Mouse (Mus musculus): Measurements from ENCODE around the gene 9930104L06Rik.
"Not testable (repeated sequence)": the region's sequence is repeated elsewhere in the genome, so short reads cannot be mapped to it uniquely, and the experiment has no call there.

Gene 9930104L06Rik

DNA sequence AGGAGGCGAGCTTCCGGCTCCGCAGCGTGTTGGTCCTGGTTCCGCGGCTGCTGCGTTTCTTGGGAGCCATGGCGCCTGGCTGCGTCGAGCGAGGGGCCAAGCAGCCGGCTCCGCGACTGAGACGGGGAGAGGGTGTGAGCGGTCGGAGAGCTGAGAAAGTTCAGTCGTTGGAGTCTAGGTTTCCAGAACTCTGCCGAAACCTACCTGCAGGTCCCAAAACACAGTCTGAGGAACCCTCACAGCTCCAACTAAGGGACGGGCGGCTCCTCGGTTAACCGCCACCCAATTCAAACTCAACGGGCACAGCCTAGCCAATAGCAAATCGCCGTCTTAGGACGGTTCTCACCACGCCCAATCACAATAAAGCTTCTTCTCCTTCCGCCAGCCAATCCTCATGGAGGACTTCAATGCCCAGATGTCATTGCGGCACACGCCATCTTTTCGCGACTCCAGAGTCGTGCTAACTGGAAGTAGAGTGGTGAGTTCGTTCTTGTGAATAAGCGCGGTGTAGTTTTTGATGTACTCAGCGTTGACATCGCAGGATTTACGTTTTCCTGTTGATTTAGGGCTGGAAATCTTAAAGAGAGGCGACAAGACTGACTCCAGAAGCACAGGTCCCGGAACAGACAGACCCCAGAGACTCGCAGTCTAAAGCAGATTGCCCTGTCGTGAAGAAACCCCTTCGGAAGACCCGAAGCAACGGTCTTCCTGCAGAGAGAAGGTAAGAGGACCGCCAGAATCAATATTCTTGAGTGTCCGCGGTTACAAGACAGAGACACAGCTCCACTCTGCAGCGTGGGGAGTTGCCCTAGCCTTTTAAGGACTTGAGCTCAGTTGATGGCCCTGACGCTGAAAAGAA is at the start of gene 9930104L06Rik:
TSS of gene 9930104L06Rik (plus strand) at position 436 of the 859 bp plus-strand sequence.
- DNase-seq (ENCODE audit: low read depth, low spot score) = peak; percentile 99

DNA sequence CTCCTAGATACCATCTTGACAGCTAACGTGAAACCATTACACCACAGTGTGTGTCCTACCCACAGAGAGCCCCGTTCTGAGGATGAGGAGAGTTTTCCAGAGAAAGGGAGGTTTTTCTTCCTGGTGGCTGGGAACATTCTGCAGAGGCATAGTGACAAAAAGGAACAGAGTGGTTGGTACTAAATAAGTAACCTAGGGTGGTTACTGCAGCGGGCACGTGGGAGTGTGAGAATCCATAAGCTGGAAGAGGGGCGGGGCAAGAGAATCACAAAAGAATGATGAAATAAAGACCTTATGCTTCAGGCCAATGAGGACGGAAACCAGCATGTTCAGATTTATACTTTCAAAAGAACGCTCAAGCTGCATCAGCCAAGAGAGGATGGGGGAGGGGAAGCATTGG is 48.1 kb upstream of the 9930104L06Rik start:
- DNase-seq (ENCODE audit: low read depth, low spot score) = no peak

DNA sequence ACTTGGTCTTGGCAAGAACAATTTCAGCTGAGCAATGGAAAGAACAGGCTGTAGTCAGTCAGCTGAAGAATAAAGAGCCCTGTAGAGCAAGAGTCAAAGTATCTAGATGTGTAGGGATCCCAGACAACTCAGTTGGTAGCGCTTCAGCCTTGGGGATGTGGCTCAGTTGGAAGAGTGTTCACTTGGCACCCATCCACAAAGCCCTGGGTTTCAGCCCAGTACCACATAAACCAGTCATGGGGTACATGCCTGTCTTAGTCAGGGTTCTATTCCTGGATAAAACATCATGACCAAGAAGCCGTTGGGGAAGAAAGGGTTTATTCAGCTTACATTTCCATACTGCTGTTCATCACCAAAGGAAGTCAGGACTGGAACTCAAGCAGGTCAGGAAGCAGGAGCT is 46.9 kb upstream of the 9930104L06Rik start:
- DNase-seq (ENCODE audit: low read depth, low spot score) = peak; percentile 16

DNA sequence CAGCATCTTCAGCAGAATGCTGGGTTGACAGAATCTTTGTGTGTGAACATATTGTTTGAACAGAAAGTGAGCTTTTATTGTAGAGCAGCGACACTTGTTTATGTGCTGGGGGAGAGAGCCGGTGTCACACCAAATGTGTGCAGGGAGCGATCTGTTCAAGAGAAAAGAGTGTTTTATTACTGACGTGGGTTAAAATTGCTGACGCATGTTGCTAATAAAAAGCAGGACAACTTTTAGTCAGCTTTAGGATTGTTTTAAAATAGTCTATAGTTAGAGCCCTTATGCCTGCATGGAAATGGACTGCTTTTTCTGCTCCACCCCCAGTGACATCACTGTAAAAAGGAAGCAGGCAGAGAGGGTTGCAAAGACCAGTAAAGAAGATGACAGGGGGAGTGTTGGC is 46.0 kb upstream of the 9930104L06Rik start:
- no peak for DNase-seq (ENCODE audit: low read depth, low spot score)

DNA sequence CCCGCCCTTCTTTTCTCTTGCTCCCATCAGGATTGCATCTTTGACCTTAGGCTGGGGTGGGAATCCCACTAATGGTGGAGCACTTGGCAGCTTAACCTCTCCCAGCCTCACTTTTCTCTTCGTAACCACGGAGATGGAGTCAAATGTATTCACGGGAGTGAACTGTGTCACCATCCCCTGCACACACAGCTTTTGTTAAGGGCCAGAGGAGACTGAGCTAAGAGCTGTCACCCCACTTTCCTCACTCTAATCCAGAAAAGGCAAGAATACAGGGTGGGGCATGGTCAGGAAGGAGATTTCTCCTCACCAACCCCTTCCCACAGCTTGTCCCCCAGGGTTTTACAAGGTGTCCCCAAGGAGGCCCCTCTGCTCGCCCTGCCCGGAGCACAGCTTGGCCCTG is 43.1 kb upstream of the 9930104L06Rik start:
- no peak for DNase-seq (ENCODE audit: low read depth, low spot score)

DNA sequence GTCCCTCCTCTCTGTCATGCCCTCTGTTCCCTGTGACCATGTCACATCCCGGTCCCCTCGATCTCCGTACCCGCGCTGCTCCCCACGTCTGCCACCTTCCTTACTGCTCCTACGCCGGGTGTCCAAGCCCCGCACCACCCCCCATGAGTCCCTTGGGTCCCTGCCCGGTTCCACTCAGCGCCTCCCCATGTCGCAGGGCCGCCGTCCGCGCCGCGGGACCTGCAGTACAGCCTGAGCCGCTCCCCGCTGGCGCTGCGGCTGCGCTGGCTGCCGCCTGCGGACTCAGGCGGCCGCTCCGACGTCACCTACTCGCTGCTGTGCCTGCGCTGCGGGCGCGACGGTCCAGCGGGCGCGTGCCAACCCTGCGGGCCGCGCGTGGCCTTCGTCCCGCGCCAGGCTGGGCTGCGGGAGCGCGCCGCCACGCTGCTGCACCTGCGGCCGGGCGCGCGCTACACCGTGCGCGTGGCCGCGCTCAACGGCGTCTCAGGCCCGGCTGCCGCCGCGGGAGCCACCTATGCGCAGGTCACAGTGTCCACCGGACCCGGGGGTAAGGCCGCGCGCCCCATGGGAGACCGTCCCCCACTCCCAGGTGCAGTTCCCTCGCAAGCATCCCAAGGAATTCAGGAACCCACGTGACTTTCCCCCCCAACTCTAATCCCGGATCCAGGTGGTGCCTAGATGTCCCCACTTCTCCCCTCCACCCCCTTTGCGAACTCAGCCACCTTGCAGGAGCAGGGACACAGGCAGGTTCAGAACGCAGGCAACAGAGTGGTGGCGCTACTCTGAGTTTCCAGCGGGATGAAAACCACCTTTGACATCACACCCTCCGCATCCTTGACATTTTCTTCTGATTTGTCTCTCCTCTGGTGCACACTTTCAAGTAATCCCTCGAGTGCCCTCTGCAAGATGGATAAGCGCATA is 42.1 kb upstream of the 9930104L06Rik start:
- DNase-seq (ENCODE audit: low read depth, low spot score) = no peak

DNA sequence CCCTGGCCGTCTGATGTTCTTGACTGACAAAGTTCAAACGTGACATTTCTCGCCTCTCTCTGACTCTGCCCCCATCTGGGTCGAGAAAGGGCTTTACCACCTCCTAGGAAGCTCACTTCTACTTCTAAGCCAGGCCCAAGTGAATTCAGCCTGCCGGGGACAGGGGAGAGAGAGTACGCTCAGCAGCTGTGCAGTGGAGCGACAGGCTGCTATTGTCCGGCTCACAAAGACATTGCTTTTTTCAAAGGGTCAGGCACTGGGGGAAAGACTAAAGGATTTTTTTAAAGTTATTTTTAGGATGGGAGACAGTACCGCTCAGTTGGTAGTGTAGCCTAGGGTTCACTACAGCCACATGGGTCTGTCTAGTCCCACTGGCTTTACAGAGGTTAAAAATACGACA is 38.4 kb upstream of the 9930104L06Rik start:
- DNase-seq (ENCODE audit: low read depth, low spot score) = no peak

DNA sequence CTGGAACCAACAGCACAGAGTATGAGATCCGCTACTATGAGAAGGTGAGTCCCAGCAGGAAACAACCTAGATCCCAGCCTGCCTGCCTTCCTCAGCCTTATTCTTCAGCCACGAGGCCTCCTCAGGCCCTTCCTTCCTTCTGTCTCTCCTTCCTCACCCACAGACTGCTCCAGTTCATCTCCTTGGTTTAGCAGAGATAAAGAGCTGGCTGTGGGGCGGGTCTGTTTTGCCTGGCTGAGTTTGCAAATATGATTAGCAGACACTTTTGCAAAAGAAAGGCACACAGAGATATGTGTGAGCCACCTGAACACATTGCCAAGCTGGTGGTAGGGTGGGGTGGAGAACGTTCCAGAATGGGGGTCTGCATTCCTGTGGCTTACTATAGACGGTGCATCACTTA is 36.9 kb upstream of the 9930104L06Rik start:
- DNase-seq (ENCODE audit: low read depth, low spot score) = no peak

DNA sequence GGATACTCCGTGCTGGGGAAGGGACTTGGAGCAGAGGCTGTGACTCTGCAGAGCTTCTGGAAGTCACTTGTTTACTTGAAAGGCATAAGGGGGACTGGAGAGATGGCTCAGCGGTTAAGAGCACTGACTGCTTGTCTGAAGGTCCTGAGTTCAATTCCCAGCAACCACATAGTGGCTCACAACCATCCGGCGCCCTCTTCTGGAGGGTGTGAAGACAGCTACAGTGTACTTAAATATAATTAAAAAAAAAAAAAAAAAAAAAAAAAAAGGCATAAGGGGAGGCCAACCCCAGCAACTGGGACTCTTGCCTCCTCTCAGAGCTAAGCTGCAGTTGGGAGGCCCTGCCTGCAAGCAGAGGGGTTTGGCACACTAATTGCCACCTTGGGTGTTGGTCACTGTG is 31.4 kb upstream of the 9930104L06Rik start:
- DNase-seq (ENCODE audit: low read depth, low spot score) = peak; percentile 32

DNA sequence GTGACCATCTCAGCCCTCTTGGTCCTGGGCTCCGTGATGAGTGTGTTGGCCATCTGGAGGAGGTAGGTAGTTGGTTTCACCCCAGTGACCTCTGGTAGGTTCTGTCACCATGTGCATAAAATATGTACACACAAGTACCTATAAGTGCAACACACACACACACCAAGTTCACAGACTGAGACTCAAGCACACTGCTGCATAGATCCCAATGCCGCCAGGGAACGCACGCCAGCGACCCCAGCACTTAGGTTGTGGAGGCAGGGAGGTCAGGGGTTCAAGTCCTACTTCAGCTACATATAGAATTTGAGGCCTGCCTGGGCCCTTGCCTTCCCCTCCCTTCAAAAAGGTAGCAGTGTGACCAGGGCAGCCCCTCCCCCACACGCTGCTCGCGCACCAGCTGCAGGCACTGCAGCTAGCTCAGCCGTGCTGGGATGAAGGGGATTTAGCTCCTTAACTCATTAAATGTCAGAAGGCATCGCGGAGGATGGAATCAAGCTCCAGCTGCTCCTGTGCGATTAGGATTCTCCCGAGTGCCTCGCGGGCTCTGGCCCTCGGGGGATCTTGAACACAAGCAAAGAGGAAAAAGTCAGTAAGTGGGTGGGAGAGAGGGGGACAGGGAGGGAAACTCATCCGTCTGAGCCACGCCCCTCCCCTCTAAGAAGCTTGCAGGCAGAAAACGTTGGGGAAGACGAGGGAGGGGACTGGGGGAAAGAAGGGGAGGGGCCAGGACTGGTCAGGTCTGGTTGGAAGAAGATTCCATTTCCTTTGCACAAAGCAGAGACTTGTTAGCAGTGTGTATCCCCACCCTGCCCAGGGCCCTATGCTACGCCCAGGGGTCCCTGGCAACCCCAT is 30.7 kb upstream of the 9930104L06Rik start:
- no peak for DNase-seq (ENCODE audit: low read depth, low spot score)

DNA sequence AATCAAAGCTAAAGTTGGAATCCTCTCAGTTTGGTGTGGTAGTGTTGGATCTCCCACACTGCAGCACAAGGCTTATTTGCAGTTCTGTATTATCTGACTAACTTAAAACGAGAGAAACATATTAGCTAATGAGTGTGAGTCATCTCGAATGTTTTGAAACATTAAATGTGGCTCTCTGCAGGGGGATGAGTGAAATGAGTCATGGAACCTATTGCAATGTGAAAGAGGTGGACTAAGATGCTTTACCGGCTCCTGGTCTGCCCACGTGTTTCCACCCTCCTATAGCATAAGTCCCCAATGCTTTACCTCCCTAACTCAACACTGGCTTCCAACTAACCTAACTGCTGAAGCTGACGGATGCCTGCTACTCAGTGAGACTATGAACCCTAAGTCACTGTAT is 8.7 kb upstream of the 9930104L06Rik start:
- DNase-seq (ENCODE audit: low read depth, low spot score) = no peak

DNA sequence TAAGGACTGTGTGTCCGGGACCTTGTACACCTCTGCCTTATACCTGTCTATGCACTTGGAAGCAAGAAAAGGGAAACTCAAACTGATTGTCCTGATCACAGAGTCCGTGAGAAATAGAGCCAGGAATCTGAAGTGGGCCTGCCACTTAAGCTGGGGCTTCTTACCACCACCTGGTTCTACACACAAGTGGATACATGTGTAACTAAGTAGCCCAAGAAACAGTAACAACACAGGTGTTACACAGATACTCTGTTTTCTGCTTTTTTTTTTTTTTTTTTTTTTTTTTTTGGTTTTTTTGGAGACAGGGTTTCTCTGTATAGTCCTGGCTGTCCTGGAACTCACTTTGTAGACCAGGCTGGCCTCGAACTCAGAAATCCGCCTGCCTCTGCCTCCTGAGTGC is 2.4 kb downstream of the 9930104L06Rik start, which contains the start of gene Cdca8:
TSS of gene Cdca8 (minus strand) at position 101 of the 400 bp plus-strand sequence.
- DNase-seq (ENCODE audit: low read depth, low spot score) = not testable (repeated sequence)

DNA sequence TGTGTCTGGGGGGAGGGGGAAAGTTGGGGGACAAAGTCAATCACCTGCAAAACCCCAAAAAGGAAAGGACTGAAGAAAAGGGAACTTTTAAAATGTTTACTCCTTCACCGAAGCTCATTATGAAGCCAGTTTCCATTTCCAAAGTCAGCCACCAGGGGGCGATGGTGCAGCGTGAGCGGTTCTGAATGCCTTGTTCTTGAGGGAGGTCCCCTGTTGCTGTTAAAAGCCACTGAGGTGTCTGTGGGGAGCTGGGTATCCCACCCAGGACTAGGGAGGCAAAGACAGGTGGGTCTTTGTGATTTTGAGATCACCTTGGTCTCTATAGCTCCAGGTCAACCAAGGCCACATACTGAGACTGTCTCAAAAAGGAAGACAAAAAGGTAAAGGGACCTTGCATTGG is 6.2 kb downstream of the 9930104L06Rik start:
- DNase-seq (ENCODE audit: low read depth, low spot score) = peak; percentile 84

DNA sequence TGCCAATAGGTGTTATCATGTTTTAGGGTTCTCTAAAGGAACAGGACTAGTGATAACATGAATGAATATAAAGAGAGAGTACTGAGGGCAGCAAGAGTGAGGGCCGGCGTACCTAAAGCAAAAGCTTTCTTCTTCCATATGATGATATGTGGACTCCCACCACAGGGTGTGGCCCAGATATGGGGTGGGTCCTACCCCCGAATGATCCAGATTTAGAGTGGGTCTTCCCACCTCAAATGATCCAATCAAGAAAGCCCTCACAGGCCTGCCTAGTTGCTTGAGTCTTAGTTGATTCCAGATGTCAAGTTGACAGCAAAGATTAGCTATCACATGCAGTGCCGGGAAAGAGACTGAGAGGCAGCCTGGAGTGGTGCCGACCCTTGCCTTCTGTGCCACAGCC is 6.9 kb downstream of the 9930104L06Rik start:
- DNase-seq (ENCODE audit: low read depth, low spot score) = no peak

DNA sequence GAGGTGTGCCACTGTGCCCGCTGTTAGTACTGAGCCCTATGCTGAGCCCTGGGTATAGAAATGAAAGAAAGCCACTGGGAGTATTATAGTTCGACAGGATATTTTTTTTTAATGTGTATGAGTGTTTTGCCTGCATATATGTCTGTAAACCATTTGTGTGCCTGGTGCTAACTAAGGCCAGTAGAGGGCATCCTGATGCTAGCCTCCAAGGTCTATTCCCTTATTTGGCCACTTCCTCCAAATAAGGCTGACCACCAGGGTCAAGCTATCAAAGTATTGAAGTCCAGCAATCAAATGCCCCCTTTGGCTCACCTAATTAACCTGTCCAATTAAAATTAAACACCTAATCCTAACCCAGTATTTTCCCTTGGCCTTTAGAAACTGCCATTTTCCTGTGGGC is 8.1 kb downstream of the 9930104L06Rik start:
- peak; percentile 41 for DNase-seq (ENCODE audit: low read depth, low spot score)

DNA sequence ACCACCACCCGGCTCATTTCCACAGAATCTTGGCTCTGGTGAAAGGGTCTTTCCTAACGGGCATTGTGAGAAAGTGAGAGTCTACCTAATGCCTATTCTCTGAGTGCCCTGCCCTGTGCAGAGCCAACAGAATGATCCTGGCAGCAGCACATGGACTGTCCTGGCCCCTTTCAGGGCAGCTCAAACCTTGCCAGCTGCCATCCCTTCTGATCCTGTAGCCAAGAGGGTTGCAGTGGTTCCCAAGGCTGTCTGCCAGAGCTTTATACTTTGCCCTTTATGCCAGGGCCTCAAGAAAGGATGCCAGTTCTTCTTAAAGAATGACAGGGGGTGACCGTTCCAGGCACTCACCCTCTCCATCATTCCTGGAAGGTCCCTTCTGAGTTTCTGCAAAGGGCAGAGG is 12.6 kb downstream of the 9930104L06Rik start:
- DNase-seq (ENCODE audit: low read depth, low spot score) = no peak

DNA sequence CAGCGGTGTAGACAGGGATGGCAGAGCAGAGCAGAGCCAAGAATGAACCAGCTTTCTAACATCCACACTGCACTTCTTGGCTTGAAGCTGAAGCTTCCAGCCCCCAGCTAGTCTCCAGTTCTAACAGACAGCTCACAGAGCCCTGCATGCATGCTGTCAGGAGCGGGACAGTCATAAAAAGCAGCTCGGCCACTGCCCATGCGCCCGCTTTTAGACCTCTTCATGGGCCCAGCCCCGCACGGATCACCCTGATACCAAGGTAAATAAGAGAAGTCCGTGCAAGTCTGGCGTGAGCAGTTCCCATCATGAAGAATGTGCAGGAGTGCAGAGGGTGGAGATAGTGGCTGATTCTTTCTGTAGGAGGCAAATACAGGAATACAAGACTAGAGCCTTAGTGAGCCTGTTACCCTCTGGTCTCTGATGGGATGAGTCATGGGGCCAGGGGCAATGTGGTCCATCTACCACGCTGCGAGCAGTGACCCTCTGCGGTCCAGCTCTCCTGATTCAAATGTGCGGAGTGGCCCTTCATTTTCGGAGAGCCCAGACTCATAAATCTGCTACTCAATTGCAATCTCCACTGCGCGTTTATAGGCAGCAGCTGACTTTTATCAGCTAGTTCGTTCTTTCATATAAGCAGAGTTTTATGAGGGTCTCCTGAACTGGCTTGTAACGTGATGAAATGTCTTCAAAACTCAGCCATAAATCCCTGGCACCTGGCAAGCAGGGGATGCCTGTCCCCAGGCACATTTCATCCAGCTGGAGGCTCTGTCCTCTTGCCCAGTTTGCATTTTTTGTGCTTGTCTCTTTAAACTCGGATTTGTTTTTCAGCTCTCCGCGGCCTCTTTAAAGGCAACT is 13.6 kb downstream of the 9930104L06Rik start:
- DNase-seq (ENCODE audit: low read depth, low spot score) = no peak

DNA sequence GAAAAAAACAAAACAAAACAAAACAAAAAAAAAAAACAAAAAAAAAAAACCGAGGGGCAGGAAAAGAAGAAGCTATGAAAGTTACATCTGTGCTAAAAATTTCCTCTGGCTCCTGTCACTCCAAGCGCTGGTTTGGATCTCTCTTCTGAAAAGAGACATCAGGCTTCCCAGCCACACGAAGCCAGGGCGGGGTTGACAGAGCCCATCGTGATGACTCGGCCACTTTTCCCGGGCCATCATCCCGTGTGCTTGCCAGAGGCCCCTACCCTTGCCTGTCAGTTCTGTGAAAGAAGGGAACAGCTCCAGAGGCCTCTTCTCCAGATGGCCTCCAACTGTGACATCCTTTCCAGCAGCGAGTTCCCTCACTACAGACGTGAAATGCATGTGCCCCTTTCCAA is 14.2 kb downstream of the 9930104L06Rik start:
- DNase-seq (ENCODE audit: low read depth, low spot score) = no peak

DNA sequence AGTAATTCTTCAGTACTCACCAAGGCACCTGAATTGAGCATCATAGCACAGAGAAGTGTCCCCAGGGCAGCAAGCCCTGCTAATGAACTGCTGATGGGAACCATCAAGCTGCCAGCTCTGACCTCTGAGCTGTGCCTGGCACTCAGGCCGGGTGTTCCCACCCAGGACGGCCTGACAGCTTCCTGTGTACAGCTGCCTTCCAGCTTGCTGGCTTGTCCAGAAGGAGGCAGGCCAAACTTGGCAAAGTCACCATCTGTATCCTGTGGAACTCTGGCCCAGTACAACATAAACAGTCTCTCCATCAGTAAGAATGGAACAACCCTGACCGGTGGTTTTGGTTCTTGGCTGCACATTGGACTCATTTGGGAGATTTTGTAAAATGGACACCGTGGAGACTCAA is 16.7 kb downstream of the 9930104L06Rik start:
- no peak for DNase-seq (ENCODE audit: low read depth, low spot score)

DNA sequence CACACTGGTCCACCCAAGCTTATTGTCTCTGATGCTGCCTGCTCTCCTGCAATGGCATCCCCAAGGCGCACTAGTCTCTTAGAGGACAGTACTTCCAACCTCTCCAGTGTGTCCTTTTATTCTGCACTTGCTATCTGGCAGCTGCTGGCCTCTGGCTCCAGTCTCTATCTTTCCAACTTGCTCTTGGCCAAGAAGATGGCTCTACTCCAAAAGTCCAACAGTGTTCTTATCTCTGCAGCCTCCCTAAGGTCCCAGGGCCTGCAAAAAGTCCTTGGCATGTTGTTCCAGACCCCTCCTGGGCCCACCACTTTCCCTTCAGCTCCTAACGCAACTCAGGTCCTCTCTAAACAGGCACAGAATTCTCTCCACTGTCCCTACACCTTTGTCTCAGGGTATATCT is 20.4 kb downstream of the 9930104L06Rik start:
- no peak for DNase-seq (ENCODE audit: low read depth, low spot score)

DNA sequence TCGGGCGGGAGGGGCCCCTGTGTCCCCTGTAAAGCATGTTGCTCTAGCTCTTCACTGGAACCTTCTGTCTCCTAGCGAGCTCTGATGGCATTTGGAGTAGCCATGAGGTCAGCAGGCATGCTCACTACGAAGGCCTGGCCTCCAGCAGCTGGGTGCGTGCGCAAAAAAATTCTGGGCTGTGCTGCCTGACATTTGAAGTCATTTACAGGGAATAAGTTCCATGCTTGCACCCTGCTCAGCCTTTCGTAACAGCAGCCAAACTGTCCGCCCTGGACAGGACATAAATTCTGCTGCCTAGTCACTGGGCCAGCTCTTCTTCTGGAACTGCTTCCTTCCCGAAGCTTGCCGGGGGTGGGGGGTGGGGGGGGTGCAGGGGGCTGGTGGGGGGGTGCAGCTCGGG is 22.2 kb downstream of the 9930104L06Rik start:
- no peak for DNase-seq (ENCODE audit: low read depth, low spot score)
